Mouse (Mus musculus) embryonic facial prominence, embryonic 13.5 days (tissue): ENCODE measurements at regions not wholly inside any gene's neighbourhood (a gene's known extent, or its start where the extent isn't known, plus 50 kb on each side); places are given as distances from the start of the nearest gene placed in this dataset.

Source experiments
- ATAC-seq: fragments of 200-750 bp; cut with Nextera tagmentation; 2 replicates; pipeline ENCODE4 v1.8.0; 2017; ENCODE audit warnings: low read depth; ENCODE audit not compliant: insufficient number of reproducible peaks, insufficient read depth, low FRiP score, low TSS enrichment
- H3K27ac ChIP-seq: fragments of 300-500 bp; sonication (generic); 2 replicates; pipeline ENCODE4 v1.5.1; 2015; ENCODE audit warnings: moderate library complexity, mild to moderate bottlenecking, inconsistent platforms
- H3K27me3 ChIP-seq: fragments of 300-500 bp; sonication (generic); 2 replicates; pipeline ENCODE4 v1.6.1; 2015; ENCODE audit warnings: mild to moderate bottlenecking, inconsistent platforms
- H3K36me3 ChIP-seq: fragments of 300-500 bp; sonication (generic); 2 replicates; pipeline ENCODE4 v1.6.1; 2015; ENCODE audit warnings: mild to moderate bottlenecking, inconsistent platforms
- H3K4me1 ChIP-seq: fragments of 300-500 bp; sonication (generic); 2 replicates; pipeline ENCODE4 v1.6.1; 2015; ENCODE audit warnings: inconsistent platforms
- H3K4me2 ChIP-seq: fragments of 300-500 bp; sonication (generic); 2 replicates; pipeline ENCODE4 v1.6.1; 2015; ENCODE audit warnings: moderate library complexity, mild to moderate bottlenecking, inconsistent platforms
- H3K4me3 ChIP-seq: fragments of 300-500 bp; sonication (generic); 2 replicates; pipeline ENCODE4 v1.5.1; 2015; ENCODE audit warnings: mild to moderate bottlenecking, inconsistent platforms
- H3K9ac ChIP-seq: fragments of 300-500 bp; sonication (generic); 2 replicates; pipeline ENCODE4 v1.6.1; 2015; ENCODE audit warnings: mild to moderate bottlenecking, inconsistent platforms
- H3K9me3 ChIP-seq: fragments of 300-500 bp; sonication (generic); 2 replicates; pipeline ENCODE4 v1.6.1; 2016; ENCODE audit warnings: inconsistent platforms
- WGBS: fragments of 180-500 bp; shearing (Covaris S2); methylation state at CpG from one replicate; pipeline ENCODE4 v1.1.7; 2015; ENCODE audit warnings: mixed read lengths; 5-methylcytosine and 5-hydroxymethylcytosine counted together

DNA sequence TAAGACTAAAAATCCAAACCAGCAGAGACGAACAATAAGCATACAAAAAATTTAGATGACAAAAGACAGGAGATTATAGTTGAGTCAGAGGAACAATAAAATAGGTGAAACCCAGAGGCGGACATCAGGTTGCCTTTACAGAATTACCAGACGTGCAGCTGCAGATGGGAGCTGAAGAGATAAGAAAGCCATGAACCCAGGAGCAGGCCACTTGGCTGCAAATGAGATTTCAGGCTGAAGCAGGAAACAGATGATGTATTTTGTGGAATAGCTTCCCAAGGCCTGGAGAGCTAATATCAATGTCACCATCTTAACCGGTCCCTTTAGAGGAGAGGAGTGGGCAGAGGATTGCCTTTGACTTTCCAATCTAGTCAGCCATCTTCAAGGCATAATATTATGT, 57.6 kb upstream of the Itga1 start:
- Histone ChIP-seq H3K36me3 (no peaks in the 10 kb centered on the region), H3K4me3 (no peak overlapping the region), H3K27me3 (no peaks in the 10 kb centered on the region), H3K4me2 (no peak overlapping the region), H3K27ac (no peak overlapping the region), H3K9ac (no peak overlapping the region), H3K4me1 (no peaks in the 10 kb centered on the region), H3K9me3 (no peaks in the 10 kb centered on the region)
- 68% methylated on average over 4 of the region's 4 CpGs for WGBS
- ATAC-seq, result no peak
